Mouse (Mus musculus) ES-E14 (cell line): ENCODE measurements around the gene Gm11037. TPM values are rescaled to one million over a fixed set of nuclear protein-coding genes. Genes with fewer than 3 reads are reported as not detected.

Experiments used
- DNase-seq: peaks from one replicate; pipeline ENCODE4 v3.0.0-alpha.2; 2013; ENCODE audit warnings: low read depth, low spot score
- H3K27ac ChIP-seq: 2 replicates; pipeline ENCODE4 v1.5.1; 2012; ENCODE audit warnings: low read depth, mild to moderate bottlenecking, low read length, moderate library complexity, mixed read lengths; ENCODE audit not compliant: poor library complexity, insufficient read depth, severe bottlenecking
- H3K36me3 ChIP-seq: 2 replicates; pipeline ENCODE4 v1.6.1; 2012; ENCODE audit warnings: mild to moderate bottlenecking, low read length, moderate library complexity, mixed read lengths; ENCODE audit not compliant: control insufficient read depth, poor library complexity, insufficient read depth, severe bottlenecking
- H3K4me1 ChIP-seq, 2 experiments: fragments of 150-350 bp in 1 of 2; sonication (generic) in 1 of 2; 2 replicates each; pipeline ENCODE4 v1.6.1; 2012; ENCODE audit warnings: low read length in 2 of 2, mild to moderate bottlenecking in 1 of 2, mixed read lengths in 1 of 2; ENCODE audit not compliant: control insufficient read depth in 2 of 2, insufficient read depth in 2 of 2, poor library complexity in 1 of 2
- H3K4me3 ChIP-seq, 2 experiments: fragments of 150-350 bp in 1 of 2; sonication (generic) in 1 of 2; 2 replicates each; pipeline ENCODE4 v1.5.1; 2012; ENCODE audit warnings: low read length in 2 of 2, low read depth in 1 of 2, mild to moderate bottlenecking in 1 of 2, mixed read lengths in 1 of 2; ENCODE audit not compliant: insufficient read depth in 1 of 2, poor library complexity in 1 of 2, severe bottlenecking in 1 of 2
- H3K9ac ChIP-seq: 2 replicates; pipeline ENCODE4 v1.6.1; 2012; ENCODE audit warnings: low read depth, mild to moderate bottlenecking, low read length, mixed read lengths; ENCODE audit not compliant: poor library complexity, insufficient read depth, severe bottlenecking
- H3K9me3 ChIP-seq: fragments of 150-350 bp; sonication (generic); 2 replicates; pipeline ENCODE4 v1.6.1; 2012; ENCODE audit warnings: low read depth, mild to moderate bottlenecking, low read length; ENCODE audit not compliant: control insufficient read depth, insufficient read depth
- CHD2 ChIP-seq: IDR thresholded peaks from 2 replicates; pipeline ENCODE4 v1.6.1; 2014; ENCODE audit warnings: mild to moderate bottlenecking, low read depth, low read length, inconsistent platforms
- HCFC1 ChIP-seq: IDR thresholded peaks from 2 replicates; pipeline ENCODE4 v1.6.1; 2012; ENCODE audit warnings: low read length, inconsistent platforms, borderline replicate concordance; ENCODE audit not compliant: insufficient read depth
- MAFK ChIP-seq: IDR thresholded peaks from 2 replicates; pipeline ENCODE4 v1.6.1; 2014; ENCODE audit warnings: mild to moderate bottlenecking, low read depth, low read length, inconsistent platforms; ENCODE audit not compliant: insufficient read depth
- ZC3H11A ChIP-seq: IDR thresholded peaks from 2 replicates; pipeline ENCODE4 v1.6.1; 2012; ENCODE audit warnings: low read depth, mild to moderate bottlenecking, inconsistent platforms, low read length, borderline replicate concordance
- ZNF384 ChIP-seq: IDR thresholded peaks from 2 replicates; pipeline ENCODE4 v1.6.1; 2012; ENCODE audit warnings: low read depth, low read length, inconsistent platforms
- in situ Hi-C, 2 experiments: fragments of 600-800 bp; cut with MboI; formaldehyde crosslinking; loops; one replicate each; pipeline ENCODE4 v1.15.1; 2025; ENCODE audit warnings: low sequenced_read_pairs in 2 of 2, inconsistent platforms in 1 of 2; ENCODE audit not compliant: unreplicated experiment in 2 of 2
- total RNA-seq: library from RNA; depleted of rRNA; stranded (reverse); fragments of 300-350 nt; gene quantifications from 2 replicates; pipeline ENCODE4 v1.2.3, GENCODE M21; 2012

Gene Gm11037
- total RNA-seq, 1 experiment = not detected

DNA sequence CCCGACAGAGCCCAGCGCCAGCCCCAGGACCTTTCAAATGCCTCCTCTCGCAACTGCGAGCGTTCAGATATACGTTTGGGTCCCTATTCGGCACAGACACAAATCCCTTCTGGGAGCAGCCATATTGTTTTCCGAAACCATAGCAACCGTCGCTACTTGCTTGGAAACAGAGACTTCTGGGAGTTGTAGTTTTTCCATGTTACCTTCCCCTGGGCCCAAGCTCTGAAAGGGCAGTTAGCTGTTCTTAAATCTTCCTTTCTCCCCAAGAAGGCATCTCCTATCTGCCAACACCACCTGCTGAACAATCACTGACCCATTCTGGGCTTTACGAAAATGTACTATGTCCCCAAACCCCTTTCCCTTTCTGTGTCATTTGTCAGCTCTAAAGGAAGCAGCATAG, 41.4 kb downstream of the Gm11037 start:
- TF ChIP-seq HCFC1 (peak; percentile 98), CHD2 (no peak)
- peak overlapping the region; percentile 39 to 52 for H3K4me3 ChIP-seq
- in situ Hi-C loops = no loop called here
- H3K36me3 ChIP-seq = no peaks in the 10 kb centered on the region; the same call in 1 of the 2 replicates
- H3K9ac ChIP-seq = no peak overlapping the region; the same call in 1 of the 2 replicates
- H3K4me1 ChIP-seq = peaks cover 4 to 28% of the 10 kb centered on the region in 2 experiments
- H3K9me3 ChIP-seq = no peaks in the 10 kb centered on the region
- H3K27ac ChIP-seq = no peak overlapping the region
- DNase-seq = no peak

DNA sequence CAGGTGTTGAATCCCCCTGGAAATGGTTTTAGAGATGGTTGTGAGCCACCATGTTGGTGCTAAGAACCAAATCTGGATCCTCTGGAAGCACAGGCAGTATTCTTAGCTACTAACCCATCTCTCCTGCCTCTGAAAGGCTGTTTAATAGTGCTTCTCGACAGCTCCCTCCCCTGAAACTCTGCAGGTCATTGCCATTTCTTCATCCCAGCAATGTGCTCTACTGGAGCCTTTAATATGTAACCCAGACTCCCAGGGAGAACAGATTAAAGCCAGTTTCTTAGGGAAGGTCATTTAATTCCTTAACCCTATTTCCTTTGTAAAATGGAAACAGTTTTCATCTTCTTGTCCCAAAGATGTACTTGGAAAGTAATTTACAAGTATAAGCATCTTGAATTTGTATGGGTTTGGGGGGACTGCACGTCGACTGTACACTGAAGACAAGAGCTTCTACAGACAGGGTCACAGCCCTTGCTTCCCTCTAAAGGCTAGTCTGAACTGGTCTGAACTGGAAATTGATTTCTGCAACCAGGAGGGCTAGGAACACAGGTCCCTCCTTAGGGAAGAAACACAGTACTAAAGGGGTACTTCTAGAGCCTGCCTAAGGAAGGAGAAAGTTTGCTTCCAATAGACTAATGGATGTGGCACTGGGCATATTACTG, 42.1 kb downstream of the Gm11037 start:
- H3K4me1 ChIP-seq = peaks cover 4 to 28% of the 10 kb centered on the region in 2 experiments
- no peaks in the 10 kb centered on the region; the same call in 1 of the 2 replicates for H3K36me3 ChIP-seq

DNA sequence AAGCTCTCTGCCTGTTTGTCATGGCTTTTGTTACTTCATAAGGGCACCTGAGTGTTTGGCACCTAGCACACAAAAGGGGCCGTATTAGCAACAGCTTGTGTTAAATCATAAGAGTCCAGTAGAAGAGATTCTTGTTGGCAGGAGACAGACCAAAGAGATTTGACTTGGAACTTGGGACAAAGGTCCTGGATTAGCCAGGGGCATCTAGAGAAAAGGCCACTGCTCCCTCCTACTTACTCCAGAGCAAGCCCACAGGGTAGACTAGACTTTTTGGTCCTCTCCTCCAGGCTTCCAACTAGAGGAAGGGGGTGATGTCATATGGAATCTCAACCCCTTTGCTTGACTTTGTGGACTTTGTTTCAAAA, 42.6 kb downstream of the Gm11037 start:
- H3K9me3 ChIP-seq = no peaks in the 10 kb centered on the region
- no peak for DNase-seq
- H3K4me3 ChIP-seq = no peak overlapping the region
- no peak overlapping the region for H3K9ac ChIP-seq
- in situ Hi-C loops = no loop called here
- H3K4me1 ChIP-seq = peaks cover 4 to 28% of the 10 kb centered on the region in 2 experiments
- TF ChIP-seq ZNF384 = no peak
- TF ChIP-seq ZC3H11A = no peak
- no peak for TF ChIP-seq MAFK
- no peak for TF ChIP-seq CHD2
- no peak for TF ChIP-seq HCFC1
- H3K27ac ChIP-seq = no peak overlapping the region
- H3K36me3 ChIP-seq = no peaks in the 10 kb centered on the region; the same call in 1 of the 2 replicates

More for the DNA sequence above, 42.1 kb downstream of the Gm11037 start:
- Histone ChIP-seq H3K9ac (no peak overlapping the region), H3K9me3 (no peaks in the 10 kb centered on the region), H3K27ac (no peak overlapping the region), H3K4me3 (no peak overlapping the region)
- no peak for DNase-seq
- TF ChIP-seq HCFC1 = no peak
- no peak for TF ChIP-seq ZNF384
- no peak for TF ChIP-seq MAFK
- no peak for TF ChIP-seq CHD2
- TF ChIP-seq ZC3H11A = no peak
- in situ Hi-C loops = no loop called here

DNA sequence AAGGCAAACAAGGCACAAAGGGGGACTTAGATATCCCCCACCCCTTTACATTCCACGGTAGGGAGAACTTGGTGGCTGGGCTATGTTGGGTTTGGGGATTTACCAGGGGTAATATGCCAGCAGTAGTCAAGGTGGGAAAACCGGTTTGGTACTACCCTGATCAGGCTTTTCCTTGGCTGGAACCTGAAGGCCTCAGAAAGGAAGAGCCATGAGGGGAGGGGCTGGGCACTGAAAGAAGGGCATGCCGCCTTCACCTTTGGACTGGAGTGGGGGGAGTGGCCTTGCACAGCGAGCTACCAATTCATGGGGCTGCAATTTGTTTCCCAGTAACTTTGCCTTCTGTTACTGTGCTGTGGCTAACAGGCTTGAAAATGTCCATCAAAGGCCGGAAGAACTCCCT, 43.2 kb downstream of the Gm11037 start:
- DNase-seq = no peak
- TF ChIP-seq HCFC1 (no peak), CHD2 (no peak), MAFK (no peak), ZC3H11A (no peak), ZNF384 (no peak)
- H3K9me3 ChIP-seq = no peaks in the 10 kb centered on the region
- in situ Hi-C loops = no loop called here
- H3K36me3 ChIP-seq = no peaks in the 10 kb centered on the region; the same call in 1 of the 2 replicates
- no peak overlapping the region for H3K9ac ChIP-seq
- no peak overlapping the region for H3K27ac ChIP-seq
- H3K4me3 ChIP-seq = no peak overlapping the region
- peaks cover 4 to 28% of the 10 kb centered on the region in 2 experiments for H3K4me1 ChIP-seq

DNA sequence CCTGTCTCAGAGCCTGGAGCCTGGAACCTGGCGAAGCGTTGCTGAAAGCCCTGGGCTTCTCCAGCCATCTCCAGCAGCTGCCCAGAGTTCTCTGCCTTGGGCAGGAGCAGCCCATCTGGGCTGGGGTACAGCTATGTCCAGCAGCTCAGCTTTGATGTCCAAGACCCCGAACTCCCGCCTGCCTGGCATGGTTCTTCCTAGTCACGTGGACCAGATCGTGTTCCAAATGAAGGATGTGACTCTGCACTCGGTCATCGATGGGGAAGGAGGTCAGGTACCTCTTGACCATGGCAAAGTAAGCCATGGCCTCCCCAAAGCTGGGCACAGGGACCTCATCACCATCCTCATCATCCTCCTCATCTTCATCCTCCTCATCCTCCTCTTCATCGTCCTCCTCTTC, 44.6 kb downstream of the Gm11037 start:
- TF ChIP-seq MAFK (no peak), ZNF384 (no peak), CHD2 (no peak), ZC3H11A (no peak), HCFC1 (no peak)
- Histone ChIP-seq H3K27ac (no peak overlapping the region), H3K4me3 (no peak overlapping the region), H3K9me3 (no peaks in the 10 kb centered on the region), H3K9ac (no peak overlapping the region), H3K4me1 (peaks cover 4 to 23% of the 10 kb centered on the region in 2 experiments), H3K36me3 (no peaks in the 10 kb centered on the region; the same call in 1 of the 2 replicates)
- DNase-seq = no peak
- in situ Hi-C loops = no loop called here
